Mouse (Mus musculus) layer of hippocampus, adult 2 months (tissue): ENCODE measurements at regions not wholly inside any gene's neighbourhood (a gene's known extent, or its start where the extent isn't known, plus 50 kb on each side); places are given as distances from the start of the nearest gene placed in this dataset.

Source experiments
- DNase-seq, 2 experiments: peaks; one replicate each; pipeline ENCODE4 v3.0.0; 2022; ENCODE audit warnings: low spot score in 2 of 2
- H3K27ac ChIP-seq: fragments of 200-600 bp; 2 replicates; pipeline ENCODE4 v1.8.1; 2022
- H3K4me3 ChIP-seq: fragments of 200-600 bp; 2 replicates; pipeline ENCODE4 v1.8.1; 2022; ENCODE audit warnings: mild to moderate bottlenecking
- CTCF ChIP-seq: fragments of 200-600 bp; conservative IDR thresholded peaks from 2 replicates; pipeline ENCODE4 v1.8.1; 2022; ENCODE audit warnings: antibody characterized with exemption, mild to moderate bottlenecking, moderate library complexity

- H3K27ac ChIP-seq, result no peak overlapping the region
- no peak overlapping the region for H3K4me3 ChIP-seq
- no peak for DNase-seq
- no peak for TF ChIP-seq CTCF
These were observed 107.7 kb upstream of the Kdm8 start for GRCm38 (mm10) chr7:125336826-125337225.

DNA sequence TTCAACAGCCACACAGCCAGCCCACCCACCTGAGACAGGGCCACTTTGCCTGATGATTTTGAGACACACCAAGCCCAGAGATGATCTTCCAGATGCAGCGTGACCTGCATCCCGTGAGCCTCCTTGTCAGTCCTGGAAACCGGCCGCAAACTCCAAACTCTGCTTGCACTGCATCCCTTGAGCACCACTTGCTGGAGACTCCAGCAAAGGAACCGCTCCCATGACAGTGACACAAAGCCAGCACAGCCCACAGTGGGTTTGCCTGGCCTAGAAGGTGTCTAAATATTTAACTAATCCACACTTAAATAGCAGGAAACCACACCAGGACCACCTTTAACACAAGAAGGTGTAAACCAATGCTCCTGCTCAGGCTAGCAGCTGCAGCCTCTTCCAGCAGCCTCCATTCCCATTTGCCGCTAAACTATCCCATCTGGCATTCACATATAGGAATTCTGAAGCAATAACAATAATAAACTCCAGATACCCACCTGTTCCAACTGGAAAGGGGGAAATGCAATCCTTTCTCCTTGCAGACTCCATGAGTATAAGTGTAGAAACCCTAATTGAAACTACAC is 106.2 kb upstream of the Kdm8 start:
- TF ChIP-seq CTCF, result 0 out of 2 replicates have a peak, but pooled peaks have one; percentile 5

DNA sequence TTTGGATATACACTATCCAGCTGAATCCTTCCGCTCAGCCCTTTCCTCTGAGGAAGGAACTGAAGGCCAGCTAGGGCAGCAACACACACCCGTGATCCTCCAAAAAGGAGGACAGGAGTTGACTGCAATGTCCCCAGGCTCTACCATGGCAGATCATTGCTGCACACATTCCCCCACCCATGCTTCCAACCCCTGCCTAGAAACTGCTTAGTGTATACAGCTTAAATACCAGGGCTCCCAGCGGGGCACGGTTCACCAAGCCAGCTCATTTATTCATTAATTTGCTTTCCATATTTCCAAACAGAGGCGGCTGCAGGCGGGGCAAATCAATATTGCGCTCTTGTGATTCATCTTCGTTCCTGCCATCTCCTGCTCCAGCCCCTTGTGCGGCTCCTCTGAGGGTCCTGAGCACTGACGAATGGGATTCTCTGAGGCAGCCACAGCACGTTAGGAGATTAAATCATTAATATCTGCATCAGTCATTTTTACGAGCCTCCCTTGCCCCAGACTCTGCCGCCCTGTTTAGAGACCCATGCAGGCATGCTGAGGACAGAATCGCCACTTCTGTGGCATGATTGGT is 104.1 kb upstream of the Kdm8 start:
- no peak for TF ChIP-seq CTCF
- Histone ChIP-seq H3K27ac (no peak overlapping the region), H3K4me3 (no peak overlapping the region)
- no peak for DNase-seq

More for the DNA sequence above, 106.2 kb upstream of the Kdm8 start:
- Histone ChIP-seq H3K27ac (no peak overlapping the region), H3K4me3 (no peak overlapping the region)
- no peak for DNase-seq

- no peak for TF ChIP-seq CTCF
- no peak overlapping the region for H3K27ac ChIP-seq
- no peak overlapping the region for H3K4me3 ChIP-seq
- no peak for DNase-seq
These were observed 94.9 kb upstream of the Kdm8 start for GRCm38 (mm10) chr7:125349606-125350005.

- no peak overlapping the region for H3K4me3 ChIP-seq
- DNase-seq, result no peak
- TF ChIP-seq CTCF, result no peak
- no peak overlapping the region for H3K27ac ChIP-seq
These were observed 90.3 kb upstream of the Kdm8 start for GRCm38 (mm10) chr7:125354211-125354610.

GRCm38 (mm10) chr7:125354956-125355355 is 89.5 kb upstream of the Kdm8 start:
- Histone ChIP-seq H3K4me3 (no peak overlapping the region), H3K27ac (no peak overlapping the region)
- TF ChIP-seq CTCF, result no peak
- DNase-seq, result no peak

- no peak for TF ChIP-seq CTCF
- DNase-seq, result peak; percentile 53 to 66
- Histone ChIP-seq H3K4me3 (no peak overlapping the region), H3K27ac (peak overlapping the region; percentile 83)
These were observed 86.5 kb upstream of the Kdm8 start for GRCm38 (mm10) chr7:125358016-125358415.

DNA sequence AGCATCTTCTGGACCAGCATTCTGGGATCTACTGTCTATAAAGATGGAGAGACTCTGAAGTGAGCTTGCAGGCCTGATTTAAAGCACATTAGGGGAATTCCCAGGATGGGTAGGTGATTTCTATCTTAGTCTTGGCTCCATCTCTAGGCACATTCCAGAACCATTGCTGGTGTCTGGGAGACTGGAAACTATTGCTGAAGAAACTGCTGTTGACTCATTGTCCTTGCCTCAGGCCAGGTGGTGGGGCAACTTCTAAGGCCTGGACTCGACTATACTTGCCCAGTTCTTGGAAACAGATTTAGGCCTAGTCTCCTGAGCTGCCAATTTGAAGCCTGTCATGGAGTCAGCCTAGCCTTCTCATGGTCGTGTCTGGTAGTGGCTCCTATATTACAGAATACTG is 61.5 kb upstream of the Kdm8 start:
- no peak overlapping the region for H3K27ac ChIP-seq
- no peak overlapping the region for H3K4me3 ChIP-seq
- TF ChIP-seq CTCF, result no peak
- DNase-seq, result no peak

GRCm38 (mm10) chr7:125384171-125384570 is 60.3 kb upstream of the Kdm8 start:
- no peak for TF ChIP-seq CTCF
- Histone ChIP-seq H3K27ac (no peak overlapping the region), H3K4me3 (no peak overlapping the region)
- DNase-seq, result no peak

DNA sequence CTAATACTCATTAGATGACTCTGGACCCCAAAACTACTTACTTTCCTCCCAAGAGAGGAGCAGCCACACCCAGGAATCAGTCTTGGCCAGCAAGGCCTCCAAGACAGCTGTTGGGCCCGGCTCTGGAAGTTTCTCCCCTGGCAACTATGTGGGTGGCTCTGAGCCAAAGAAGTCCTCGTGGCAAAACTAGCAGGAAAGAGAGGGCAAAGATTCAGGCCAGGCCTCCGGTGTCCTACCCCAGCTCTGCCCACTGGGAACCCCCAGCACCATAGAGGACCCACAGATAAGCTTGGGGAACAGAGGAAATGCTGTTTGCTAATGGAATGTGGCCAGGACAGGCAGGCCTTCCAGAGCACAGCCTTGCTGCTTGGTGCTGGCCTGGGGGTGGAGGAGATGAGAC is 51.9 kb upstream of the Kdm8 start:
- TF ChIP-seq CTCF, result no peak
- peak in 1 of 2 experiments; percentile 13 for DNase-seq
- Histone ChIP-seq H3K27ac (no peak overlapping the region), H3K4me3 (no peak overlapping the region)

DNA sequence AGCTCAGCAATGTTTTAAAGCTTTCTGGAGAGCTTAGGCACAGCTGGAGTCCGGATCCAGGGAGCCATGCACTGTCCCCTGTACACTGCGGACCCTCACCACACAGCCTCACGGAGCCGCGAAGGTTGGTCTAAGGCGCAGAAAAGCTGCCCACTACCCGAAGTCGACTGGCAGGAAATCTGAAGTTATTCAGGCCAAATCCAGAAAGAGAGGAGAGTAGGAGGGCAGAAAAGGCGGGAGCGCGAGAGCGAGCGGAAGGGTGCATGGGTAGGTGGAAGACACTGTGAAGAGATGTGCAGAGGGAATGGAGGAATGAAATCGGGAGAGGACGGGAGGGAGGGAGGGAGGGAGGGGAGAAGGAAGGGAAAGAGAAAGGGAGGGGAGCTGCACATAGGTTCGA is 51.2 kb upstream of the Kdm8 start:
- no peak for TF ChIP-seq CTCF
- Histone ChIP-seq H3K4me3 (peak overlapping the region; percentile 54), H3K27ac (peak overlapping the region; percentile 72)
- DNase-seq, result no peak

- Histone ChIP-seq H3K27ac (peak overlapping the region; percentile 72), H3K4me3 (peak overlapping the region; percentile 54)
- peak; percentile 93 to 99 for DNase-seq
- peak; percentile 97 for TF ChIP-seq CTCF
These were observed 50.7 kb upstream of the Kdm8 start for GRCm38 (mm10) chr7:125393654-125394346.
